Mouse (Mus musculus): ENCODE measurements around the gene Fxyd3.

The Fxyd3 gene

DNA sequence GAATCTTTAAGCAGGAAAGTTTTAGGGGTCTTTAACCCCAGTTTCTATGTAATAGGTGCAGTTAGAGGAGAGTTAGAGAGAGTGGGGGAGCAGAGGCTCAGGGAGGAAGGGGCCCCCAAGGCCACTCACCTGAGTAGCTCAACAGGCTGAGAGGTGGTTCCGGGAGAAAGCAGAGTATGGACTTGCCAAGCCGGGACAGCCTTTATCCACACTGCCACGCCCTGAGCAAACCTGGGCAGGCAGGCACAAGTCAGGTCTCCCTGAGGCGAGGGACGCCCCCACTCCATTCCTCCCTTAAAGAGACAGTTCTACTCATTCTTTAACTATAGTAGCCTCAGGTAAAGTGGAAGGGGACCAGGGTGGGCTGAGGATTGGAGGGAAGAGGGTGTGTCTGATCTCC, at the start of gene Fxyd3:
Fxyd3 (minus strand) TSS at position 213 of the 400 bp plus-strand sequence.
- DNase-seq (ENCODE audit: low spot score) = no peak

DNA sequence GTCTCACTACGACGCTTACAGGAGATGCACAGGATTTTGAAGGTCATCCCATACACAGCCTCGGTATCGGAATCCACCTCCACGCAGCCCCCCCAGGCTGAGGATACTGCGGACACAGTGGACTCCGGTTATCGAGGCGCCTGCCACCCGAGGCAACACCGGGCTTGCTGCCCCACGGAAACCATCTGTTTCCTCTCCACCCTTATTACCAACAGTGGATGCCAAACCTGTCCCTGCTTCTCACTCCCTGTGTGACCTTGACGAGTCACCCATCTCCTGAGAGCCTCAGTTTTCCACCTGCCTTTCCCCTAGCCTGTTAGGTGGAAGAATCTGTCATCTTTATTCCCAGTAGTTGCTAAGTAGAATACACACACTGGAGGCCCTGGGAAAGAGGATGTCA, 48.6 kb upstream of the Fxyd3 start:
- no peak for DNase-seq (ENCODE audit: low spot score)

DNA sequence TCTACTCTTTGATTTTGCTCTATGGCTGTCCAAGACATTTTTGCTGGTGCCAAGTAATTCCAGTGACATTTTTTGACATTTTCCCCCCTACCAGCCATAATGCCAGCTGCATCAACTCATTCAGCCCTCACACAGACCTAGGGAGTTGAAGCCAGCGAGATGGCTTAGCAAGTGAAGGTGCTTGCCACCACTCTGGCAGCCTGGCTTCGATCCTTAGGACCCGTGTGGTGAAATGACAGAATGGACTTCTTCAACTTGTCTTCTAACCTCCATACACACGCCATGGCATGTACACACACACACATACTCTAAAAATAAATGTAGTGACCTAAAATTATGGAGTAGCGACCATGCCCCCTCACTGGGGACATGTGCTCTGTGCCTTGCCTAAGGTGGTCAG, 47.9 kb upstream of the Fxyd3 start:
- DNase-seq (ENCODE audit: low spot score) = no peak

DNA sequence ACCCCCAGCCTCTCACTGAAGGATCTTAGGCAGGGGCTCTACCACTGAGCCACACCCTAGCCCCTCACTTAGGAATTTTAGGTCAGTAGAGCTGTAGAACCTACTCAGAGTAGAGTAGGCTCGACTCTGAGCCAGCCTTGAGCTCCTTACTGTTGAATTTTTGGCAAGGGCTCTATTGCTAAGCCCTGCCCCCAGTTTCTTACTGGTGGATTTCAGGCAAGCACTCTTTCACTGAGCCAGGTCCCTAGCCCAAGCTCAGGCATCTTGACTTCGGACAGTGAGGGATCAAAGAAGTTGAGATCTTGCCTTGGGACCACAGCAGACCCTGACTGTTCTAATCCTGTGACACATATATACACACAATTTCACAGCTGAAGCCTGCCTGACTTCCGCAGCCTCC, 47.2 kb upstream of the Fxyd3 start:
- DNase-seq (ENCODE audit: low spot score) = no peak

DNA sequence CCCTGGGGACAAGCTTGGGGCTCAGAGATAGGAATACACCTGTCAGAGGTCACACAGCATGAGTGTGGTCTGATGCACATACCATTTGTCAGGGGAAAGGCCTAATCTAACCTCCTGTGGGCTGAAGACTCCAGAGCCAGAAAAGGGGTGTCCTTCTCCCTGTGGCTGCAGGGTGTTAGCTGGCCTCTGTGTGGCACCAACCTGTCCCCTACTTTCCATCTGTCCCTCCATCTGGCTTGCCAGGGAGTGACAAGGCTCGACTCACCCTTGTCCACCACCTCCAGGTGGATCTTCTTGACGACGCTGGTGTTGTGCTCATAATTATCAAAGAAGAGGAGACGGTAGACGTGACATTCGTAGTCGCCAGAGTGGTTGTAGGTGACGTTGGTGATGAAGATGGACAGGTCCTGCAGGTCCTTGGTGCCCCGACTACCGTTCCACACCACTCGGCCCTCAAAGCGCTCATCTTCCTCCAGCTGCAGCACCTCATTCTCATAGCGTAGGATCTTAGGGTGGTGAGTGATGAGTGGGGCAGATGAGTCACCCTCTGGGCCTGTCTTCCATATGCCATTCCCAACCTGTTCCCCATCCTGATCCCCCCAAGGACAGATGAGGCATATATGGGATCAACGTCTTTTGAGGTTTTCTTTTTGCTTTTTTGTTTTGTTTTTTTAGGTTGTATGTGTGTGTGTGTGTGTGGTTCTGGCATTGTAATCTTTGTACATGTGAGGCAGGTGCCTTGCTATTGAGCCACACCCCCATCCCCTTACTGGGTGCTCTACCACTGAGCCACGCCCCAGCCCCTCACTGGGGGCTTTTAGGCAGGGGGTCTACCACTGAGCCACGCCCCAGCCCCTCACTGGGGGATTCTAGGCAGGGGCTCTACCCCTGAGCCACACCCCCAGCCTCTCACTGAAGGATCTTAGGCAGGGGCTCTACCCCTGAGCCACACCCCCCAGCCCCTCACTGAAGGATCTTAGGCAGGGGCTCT, 46.4 kb upstream of the Fxyd3 start:
- no peak for DNase-seq (ENCODE audit: low spot score)

DNA sequence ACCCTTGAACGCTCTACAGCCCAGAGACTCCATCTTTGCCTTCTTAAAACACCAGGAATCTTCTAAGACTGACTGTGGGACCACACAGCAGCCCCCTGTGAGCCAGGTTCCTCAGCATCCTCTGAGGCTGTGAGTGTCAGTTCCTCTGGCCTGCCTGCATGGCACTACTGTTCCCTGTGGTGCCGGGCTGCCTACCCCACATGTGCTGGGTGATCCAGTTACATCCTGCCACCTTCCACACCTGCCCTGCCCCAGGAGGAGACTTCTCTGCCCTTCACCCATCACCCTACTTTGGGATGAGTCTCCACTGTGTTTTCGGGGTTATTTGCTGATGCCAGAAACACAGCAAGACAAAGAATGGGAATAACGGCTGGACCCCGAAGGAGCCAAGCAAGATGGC, 43.1 kb upstream of the Fxyd3 start:
- no peak for DNase-seq (ENCODE audit: low spot score)

DNA sequence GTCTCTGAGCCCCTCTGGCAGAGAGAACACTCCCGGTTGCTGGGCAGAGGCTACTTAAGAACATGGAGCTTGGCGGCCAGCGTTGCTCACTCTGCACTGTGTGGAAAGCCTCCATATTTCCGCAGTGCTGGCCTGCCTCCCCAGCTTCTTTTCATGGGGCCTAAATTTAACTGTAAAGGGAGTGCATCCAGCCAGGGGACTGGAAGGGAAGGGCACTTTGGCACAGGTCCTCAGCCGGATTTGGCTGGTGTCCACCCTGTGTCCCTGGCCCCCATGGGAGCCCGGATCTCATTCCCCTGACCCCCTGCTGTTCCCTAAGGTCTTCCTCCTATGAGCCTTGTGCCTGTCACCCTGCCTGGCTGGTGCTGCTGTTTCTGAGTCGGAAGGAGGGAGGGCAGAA, 42.0 kb upstream of the Fxyd3 start:
- no peak for DNase-seq (ENCODE audit: low spot score)

DNA sequence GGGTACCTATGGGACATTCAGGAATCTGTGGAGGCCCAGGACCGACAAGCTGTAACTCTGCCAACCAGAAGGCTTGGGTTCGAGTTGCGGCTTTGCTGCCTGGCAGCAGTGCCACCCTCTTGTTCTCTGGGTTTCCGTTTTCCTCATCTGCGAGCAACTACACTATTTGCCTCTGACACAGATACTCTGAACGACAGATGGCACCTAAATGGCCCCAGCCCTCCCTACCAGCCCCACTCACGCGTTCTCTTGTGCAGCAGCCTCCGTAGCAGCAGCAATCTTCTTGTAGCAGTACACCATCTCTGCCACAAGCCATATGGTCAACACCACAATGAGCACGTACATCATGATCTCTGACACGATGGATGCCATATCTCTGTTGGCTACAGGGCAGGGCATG, 41.0 kb upstream of the Fxyd3 start:
- DNase-seq (ENCODE audit: low spot score) = no peak

DNA sequence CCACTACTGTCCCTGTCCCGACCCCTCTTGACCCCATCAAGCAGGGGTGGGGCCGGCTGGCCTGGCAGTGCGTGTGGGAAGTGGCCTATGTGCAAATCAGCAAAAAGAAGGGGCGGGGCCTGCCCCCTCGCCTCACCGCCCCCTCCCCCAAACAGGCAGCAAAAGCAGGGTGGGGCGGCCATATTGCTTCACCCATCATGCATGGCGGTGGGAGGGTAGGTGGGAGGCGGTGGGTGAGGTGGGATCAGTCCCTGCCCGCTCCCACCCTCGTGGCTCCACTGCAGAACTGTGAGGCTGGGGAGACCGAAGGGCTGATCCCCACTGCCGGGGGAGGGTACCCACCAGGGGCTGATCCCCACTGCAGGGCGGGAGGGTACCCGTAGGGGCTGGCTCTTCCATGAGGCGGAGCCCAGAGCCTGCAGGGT, 40.2 kb upstream of the Fxyd3 start:
- DNase-seq (ENCODE audit: low spot score) = no peak

DNA sequence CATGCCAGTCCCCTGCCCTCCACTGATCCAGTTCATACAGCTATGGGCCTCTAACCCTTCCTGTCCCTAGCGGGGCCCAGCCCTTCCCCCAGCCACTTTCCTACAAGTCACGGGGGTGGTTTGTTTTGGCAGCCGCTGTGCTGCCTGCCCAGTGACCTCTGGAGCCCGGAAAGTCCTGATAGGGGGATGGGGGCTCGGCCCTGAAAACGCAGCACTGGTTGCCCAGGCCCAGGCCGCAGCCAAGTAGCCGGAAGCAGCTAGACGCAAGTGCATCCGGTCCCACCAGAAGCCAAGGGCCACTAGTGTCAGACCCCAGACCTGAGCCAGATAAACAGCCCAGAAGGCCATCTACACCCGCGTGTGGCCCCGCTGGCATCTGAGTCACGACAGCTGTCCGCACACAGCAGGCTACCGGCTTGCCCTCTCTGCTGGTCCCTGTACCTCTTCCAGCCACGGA, 39.1 kb upstream of the Fxyd3 start:
- peak; percentile 71 for DNase-seq (ENCODE audit: low spot score)

DNA sequence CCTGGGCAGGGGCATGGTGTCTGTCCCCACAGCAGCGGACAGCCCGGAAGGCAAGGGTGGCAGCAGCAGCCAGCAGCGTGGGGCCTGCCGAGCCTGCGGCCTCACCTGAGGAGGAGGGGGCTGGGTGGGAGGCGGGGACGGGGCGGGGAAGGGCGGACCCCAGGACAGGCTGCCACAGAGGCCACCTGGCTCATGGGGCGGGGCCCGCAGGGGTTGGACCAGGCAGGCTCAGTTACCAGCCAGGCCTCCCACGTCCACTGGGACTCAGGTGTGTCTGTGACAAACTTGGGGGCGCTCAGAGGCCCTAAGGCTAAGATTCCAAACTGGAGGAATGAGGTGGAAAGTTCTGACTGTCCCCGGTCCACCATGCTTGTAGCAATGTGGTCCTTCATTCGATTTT, 38.7 kb upstream of the Fxyd3 start, which contains the start of gene Hpn:
Hpn (minus strand) TSS at position 109 of the 400 bp plus-strand sequence.
- DNase-seq (ENCODE audit: low spot score) = no peak

DNA sequence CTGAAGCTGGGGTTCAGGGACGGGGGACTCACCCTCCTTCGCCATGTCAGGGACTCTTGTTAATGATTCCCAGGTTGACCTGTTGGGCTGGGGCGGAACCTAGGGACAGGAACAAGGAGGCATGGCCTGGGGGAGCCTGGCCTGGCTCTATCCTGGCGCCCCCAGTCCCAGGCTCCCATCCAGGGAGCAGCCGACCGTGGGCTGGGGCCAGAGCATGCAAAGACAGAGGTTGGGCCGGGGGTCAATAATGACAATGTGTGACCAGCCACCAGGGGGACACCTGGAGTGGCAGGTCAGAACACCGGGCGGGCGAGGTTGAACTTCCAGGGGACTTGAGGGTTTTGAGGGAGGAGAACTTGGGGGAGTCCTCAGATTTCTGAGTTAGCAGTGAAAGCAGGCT, 38.1 kb upstream of the Fxyd3 start:
- no peak for DNase-seq (ENCODE audit: low spot score)

DNA sequence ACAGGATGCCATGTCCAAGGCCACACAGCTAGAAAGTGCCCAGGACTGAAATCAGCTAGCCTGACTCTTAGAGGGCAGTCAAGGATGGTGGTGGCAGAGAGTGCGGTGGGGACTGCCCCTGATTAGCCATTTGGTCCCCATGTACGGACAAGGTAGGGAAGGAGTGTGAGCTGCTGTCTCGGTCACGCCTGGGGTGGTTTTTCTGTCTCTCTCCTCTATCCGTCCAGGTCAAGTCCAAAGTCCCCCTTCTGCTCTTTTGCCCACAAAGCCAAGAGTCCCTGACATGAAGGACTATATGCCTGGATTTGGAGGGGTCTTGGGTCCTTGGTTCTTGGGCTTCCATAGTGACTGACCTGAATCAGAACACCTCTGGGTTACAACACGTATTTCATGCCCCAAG, 37.3 kb upstream of the Fxyd3 start:
- DNase-seq (ENCODE audit: low spot score) = no peak

DNA sequence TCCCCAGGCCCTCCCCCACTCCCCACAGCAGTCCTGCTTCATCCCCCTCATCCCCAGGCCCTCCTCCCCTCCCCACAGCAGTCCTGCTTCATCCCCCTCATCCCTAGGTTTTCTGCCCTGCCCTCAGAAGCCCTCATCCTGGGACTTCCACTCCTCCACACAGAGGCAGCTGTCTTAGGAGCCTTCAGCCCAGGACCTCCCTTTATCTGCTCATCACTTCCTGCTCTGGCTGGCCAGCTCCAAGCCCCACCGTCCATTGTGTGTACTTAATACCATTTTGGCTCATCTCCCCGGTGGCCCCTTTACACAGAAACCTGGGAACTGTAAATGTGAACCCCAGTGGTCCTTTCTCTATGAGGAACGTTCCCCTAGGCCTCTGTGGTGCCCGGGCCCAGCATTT, 35.5 kb upstream of the Fxyd3 start:
- no peak for DNase-seq (ENCODE audit: low spot score)

DNA sequence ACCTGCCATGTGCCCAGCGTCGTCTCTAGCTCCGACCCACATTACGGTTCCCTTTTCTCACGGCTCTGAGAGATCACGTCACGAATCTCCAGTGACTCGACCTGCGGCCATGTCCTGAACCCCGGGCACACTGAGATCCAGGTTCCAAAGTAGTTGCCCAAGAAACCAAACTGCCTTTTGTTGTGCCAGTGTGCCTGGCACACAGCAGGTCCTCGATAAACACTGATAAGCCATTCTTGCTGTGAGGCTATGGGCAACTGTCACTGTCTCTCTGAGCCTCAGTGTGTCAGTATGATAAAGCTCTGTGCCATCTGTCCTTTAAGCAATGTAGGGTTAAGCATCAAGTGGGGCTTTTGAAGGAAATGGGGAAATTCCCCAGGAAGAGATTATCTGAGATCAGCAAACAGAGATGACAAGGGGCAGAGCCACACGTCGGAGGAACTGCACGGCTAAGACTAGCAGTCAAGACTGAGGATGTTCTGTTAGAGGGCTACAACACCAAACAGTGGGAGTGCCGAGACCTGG, 34.4 kb upstream of the Fxyd3 start:
- DNase-seq (ENCODE audit: low spot score) = no peak

DNA sequence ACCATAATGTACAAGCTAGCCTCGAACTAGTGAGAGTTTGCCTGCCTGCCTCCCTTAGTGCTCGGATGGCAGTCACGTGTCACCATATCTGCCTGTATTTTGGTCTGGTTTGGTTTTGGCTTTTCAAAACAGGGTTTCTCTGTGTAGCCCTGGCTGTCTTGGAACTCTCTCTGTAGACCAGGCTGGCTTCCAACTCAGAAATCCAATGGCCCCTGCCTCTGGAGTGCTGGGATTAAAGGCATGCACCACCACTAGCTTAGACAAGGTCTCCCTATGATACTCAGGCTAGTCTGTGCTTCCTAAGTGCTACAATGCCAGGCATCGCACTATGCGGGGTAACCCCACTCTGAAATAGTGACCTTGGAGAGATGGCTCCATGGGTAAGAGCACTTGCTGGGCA, 33.3 kb upstream of the Fxyd3 start:
- DNase-seq (ENCODE audit: low spot score) = no peak

DNA sequence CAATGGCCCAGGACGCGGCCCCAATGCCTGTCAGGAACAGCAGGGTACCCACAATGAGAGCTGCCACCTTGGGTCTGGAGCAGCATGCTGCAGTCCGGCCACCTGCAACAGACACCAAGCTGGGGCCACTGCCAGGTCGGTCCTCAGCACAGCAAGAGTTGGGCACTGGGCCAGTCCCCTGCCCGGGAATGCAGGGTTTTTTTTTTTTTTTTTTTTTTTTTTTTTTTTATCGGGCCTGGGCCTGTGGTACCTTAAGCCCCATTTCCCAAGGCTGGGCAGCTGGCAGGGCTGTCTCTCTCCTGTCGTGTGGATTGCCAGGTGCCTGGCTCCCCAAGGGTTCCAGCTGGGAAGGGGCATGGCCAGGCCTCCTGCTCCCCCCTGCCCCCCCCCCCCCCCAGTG, 32.6 kb upstream of the Fxyd3 start:
- peak; percentile 64 for DNase-seq (ENCODE audit: low spot score)

DNA sequence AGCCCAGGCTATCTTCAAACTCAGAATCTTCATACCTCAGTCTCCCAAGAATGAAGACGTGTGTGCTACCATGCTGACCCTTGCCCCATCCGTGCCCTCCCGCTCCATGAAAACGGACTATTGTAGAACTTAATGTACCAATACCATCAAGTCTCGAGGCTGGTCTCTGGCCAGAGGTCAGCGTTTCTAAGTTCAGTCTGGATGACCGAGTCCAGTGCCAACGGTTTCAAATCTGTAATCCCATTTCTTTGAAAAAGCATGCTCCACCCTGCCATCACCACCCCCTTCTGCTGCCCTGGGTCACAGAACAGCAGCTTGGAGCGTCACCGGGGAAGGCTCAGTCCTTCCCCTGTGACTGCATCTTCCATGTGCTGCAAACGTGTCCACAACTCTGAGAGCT, 31.3 kb upstream of the Fxyd3 start:
- no peak for DNase-seq (ENCODE audit: low spot score)

DNA sequence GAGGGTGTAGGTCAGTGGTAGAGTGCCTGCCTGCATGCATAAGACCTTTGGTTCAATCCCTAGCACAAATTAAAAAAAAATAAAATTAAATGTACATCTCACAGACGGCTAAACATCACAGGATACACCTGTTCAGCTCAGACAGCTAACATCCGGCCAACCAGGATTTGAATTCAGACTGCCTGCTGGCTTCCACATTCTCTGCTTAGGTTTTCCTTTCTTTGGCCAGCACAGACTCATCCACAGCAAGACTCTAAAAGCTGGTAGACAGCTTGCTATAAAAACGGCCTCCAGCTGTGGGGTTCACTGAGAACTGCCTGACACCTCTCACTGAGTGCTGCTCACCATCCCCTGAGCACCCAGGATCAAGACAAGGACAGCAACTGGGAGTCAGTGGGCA, 29.7 kb upstream of the Fxyd3 start:
- no peak for DNase-seq (ENCODE audit: low spot score)

DNA sequence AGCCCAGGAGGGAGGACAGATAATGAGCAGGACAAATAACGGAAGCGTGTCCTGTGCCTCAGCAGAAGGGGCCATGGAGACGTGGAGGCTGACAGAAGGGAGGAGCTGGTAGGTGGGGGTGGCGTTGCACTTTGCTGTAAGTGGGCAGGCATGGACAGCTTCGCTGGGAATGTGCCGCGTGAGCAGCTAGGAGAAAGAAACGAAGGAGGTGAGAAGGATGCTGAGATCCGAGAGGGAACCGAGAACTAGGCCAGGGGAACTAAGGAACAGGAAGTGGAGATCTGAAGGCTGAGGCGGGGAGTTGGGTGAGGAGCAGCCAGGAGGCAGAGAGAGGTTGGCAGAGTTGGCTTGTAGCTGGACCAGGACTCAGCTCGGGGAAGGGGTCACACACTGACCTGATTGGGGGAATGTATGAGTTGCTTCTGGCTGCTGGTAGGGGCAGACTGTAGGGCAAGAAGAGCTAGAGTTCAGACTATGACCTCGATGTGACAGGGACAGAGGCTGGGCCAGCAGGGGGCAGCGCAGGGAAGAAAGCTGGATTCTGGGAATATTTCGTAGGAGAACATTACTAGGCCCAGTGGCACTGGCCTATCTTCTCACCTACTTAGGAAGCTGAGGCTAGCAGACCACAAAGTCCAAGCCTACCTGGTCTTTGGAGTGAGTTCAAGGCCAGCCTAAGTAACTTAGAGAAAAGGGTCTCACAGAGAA, 28.7 kb upstream of the Fxyd3 start:
- peak; percentile 66 for DNase-seq (ENCODE audit: low spot score)

DNA sequence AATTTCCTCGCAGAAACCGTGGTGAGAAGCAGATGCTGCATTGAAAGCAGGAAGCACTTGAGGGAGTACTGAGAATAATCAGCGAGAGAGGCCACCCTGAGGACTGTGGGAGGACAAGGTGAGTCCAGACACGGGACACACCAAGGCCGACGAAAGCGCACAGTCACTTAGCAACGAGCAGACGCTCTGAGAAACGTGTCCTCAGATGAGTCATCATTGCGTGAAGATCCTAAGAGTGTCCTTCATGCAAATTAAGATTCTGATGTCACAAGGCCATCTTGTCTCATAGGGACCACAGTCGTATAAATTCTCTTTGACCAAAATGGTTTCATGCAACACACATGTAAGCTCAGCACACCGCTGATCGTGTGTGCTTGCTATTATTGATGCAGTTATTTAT, 24.3 kb upstream of the Fxyd3 start:
- no peak for DNase-seq (ENCODE audit: low spot score)

DNA sequence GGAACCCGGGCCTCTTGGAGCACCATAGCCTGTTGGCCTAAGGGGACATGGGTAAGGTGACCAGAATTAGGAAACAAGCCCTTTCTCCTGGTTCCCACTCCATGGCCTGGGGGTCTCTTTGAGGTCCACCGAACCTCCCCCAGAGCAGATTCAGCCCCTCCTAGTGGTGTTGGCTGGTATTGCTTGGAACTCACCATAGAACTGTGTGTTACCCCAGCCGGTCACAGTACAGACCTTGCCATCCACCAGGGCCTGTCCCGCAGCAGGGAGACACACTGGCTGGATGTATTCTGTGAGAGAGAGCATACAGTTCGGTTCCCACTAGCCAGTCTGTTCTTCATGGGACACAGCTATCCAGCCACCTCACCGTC, 23.1 kb upstream of the Fxyd3 start:
- DNase-seq (ENCODE audit: low spot score) = no peak
